Mouse (Mus musculus) midbrain, postnatal 0 days (tissue): ENCODE measurements around the gene Tpd52l2. TPM values are rescaled to one million over a fixed set of nuclear protein-coding genes. Genes with fewer than 3 reads are reported as not detected.
A peak's percentile ranks its signal among the peaks of the same experiment; 100 is the strongest.

Source experiments
- ATAC-seq: fragments of 200-750 bp; cut with Nextera tagmentation; 2 replicates; pipeline ENCODE4 v1.8.0; 2017; ENCODE audit warnings: moderate number of reproducible peaks, mild to moderate bottlenecking, moderate TSS enrichment, moderate library complexity; ENCODE audit not compliant: low FRiP score
- DNase-seq: peaks from one replicate; pipeline ENCODE4 v3.0.0-alpha.2; 2015; ENCODE audit warnings: low spot score
- H3K27ac ChIP-seq: fragments of 300-500 bp; sonication (generic); 2 replicates; pipeline ENCODE4 v1.5.1; 2014; ENCODE audit warnings: low read depth, mild to moderate bottlenecking, low read length, mixed read lengths
- H3K27me3 ChIP-seq: fragments of 300-500 bp; sonication (generic); 2 replicates; pipeline ENCODE4 v1.6.1; 2014; ENCODE audit warnings: low read length, control low read depth, mixed read lengths; ENCODE audit not compliant: insufficient read depth
- H3K36me3 ChIP-seq: fragments of 300-500 bp; sonication (generic); 2 replicates; pipeline ENCODE4 v1.6.1; 2014; ENCODE audit warnings: low read length, control low read depth, mixed read lengths; ENCODE audit not compliant: insufficient read depth
- H3K4me1 ChIP-seq: fragments of 300-500 bp; sonication (generic); 2 replicates; pipeline ENCODE4 v1.6.1; 2014; ENCODE audit warnings: mild to moderate bottlenecking, control low read depth, antibody characterized with exemption, low read length, mixed read lengths; ENCODE audit not compliant: insufficient read depth
- H3K4me2 ChIP-seq: fragments of 300-500 bp; sonication (generic); 2 replicates; pipeline ENCODE4 v1.6.1; 2014; ENCODE audit warnings: low read depth, mild to moderate bottlenecking, low read length, mixed read lengths; ENCODE audit not compliant: poor library complexity, severe bottlenecking
- H3K4me3 ChIP-seq: fragments of 300-500 bp; sonication (generic); 2 replicates; pipeline ENCODE4 v1.5.1; 2014; ENCODE audit warnings: low read depth, mild to moderate bottlenecking, low read length, moderate library complexity
- H3K9ac ChIP-seq: fragments of 300-500 bp; sonication (generic); replicated peaks from 2 replicates; pipeline ENCODE4 v1.6.1; 2014; ENCODE audit warnings: mild to moderate bottlenecking, low read length, moderate library complexity, mixed read lengths; ENCODE audit not compliant: poor library complexity, severe bottlenecking
- H3K9me3 ChIP-seq: fragments of 300-500 bp; sonication (generic); 2 replicates; pipeline ENCODE4 v1.6.1; 2016; ENCODE audit warnings: low read length, control low read depth
- CTCF ChIP-seq: IDR thresholded peaks from 2 replicates; pipeline ENCODE4 v1.5.1; 2016; ENCODE audit warnings: antibody characterized with exemption, mild to moderate bottlenecking
- WGBS: fragments of 180-500 bp; shearing (Covaris S2); extraction: QIAGEN DNeasy Blood & Tissue Kit; methylation state at CpG from one replicate; pipeline ENCODE4 v1.1.7; 2014; 5-methylcytosine and 5-hydroxymethylcytosine counted together
- polyA plus RNA-seq: library from polyadenylated mRNA; unstranded; fragments of >200 nt; fragmentation: Nextera tagmentation; extraction: Ambion mirVana; gene quantifications from 2 replicates; pipeline ENCODE4 v1.2.1, GENCODE M21; 2015
- total RNA-seq: library from RNA; depleted of rRNA; stranded (reverse); fragments of >200 nt; gene quantifications from 2 replicates; pipeline ENCODE4 v1.2.3, GENCODE M21; 2014

Tpd52l2 gene
- total and polyA plus RNA-seq, 2 experiments from 2014 or later, result 69.5 to 112 TPM

GRCm38 (mm10) chr2:181463008-181463738 is 33.8 kb upstream of the Tpd52l2 start:
- H3K27me3 ChIP-seq, result no peaks in the 10 kb centered on the region; the same call in 1 of the 2 replicates
- H3K27ac ChIP-seq, result no peak overlapping the region
- 0 out of 2 replicates have a peak overlapping the region, but pooled peaks have one; percentile 0 for H3K4me2 ChIP-seq

GRCm38 (mm10) chr2:181465423-181465822 is 31.5 kb upstream of the Tpd52l2 start:
- Histone ChIP-seq H3K4me2 (no peak overlapping the region), H3K36me3 (no peaks in the 10 kb centered on the region), H3K4me1 (no peaks in the 10 kb centered on the region), H3K9me3 (no peaks in the 10 kb centered on the region), H3K9ac (no peak overlapping the region), H3K27me3 (no peaks in the 10 kb centered on the region), H3K4me3 (no peak overlapping the region), H3K27ac (no peak overlapping the region)
- no peak for DNase-seq
- no peak for ATAC-seq
- no peak for TF ChIP-seq CTCF
- 60% methylated on average over 3 of the region's 3 CpGs for WGBS

More at GRCm38 (mm10) chr2:181463008-181463738, 33.8 kb upstream of the Tpd52l2 start:
- peak; percentile 81 for DNase-seq
- no peak for TF ChIP-seq CTCF
- Histone ChIP-seq H3K9ac (no peak overlapping the region), H3K4me3 (no peak overlapping the region), H3K4me1 (no peaks in the 10 kb centered on the region), H3K36me3 (no peaks in the 10 kb centered on the region), H3K9me3 (no peaks in the 10 kb centered on the region)
- 37% methylated on average over 7 of the region's 7 CpGs for WGBS
- ATAC-seq, result peak; percentile 51

GRCm38 (mm10) chr2:181470285-181470684 is 26.7 kb upstream of the Tpd52l2 start:
- ATAC-seq (no peak), DNase-seq (no peak)
- H3K4me2 ChIP-seq, result no peak overlapping the region
- H3K4me1 ChIP-seq, result no peaks in the 10 kb centered on the region
- no peak overlapping the region for H3K4me3 ChIP-seq
- WGBS, result 71% methylated on average over 2 of the region's 2 CpGs
- no peak overlapping the region for H3K9ac ChIP-seq
- H3K27me3 ChIP-seq, result no peaks in the 10 kb centered on the region
- no peak for TF ChIP-seq CTCF
- H3K36me3 ChIP-seq, result no peaks in the 10 kb centered on the region
- no peak overlapping the region for H3K27ac ChIP-seq
- no peaks in the 10 kb centered on the region for H3K9me3 ChIP-seq

- ATAC-seq (no peak), DNase-seq (no peak)
- no peaks in the 10 kb centered on the region for H3K9me3 ChIP-seq
- no peak overlapping the region for H3K9ac ChIP-seq
- H3K4me1 ChIP-seq, result no peaks in the 10 kb centered on the region
- no peak overlapping the region for H3K4me2 ChIP-seq
- WGBS, result 55% methylated on average over 5 of the region's 5 CpGs
- TF ChIP-seq CTCF, result no peak
- no peak overlapping the region for H3K27ac ChIP-seq
- no peaks in the 10 kb centered on the region for H3K27me3 ChIP-seq
- no peaks in the 10 kb centered on the region for H3K36me3 ChIP-seq
- H3K4me3 ChIP-seq, result no peak overlapping the region
These were observed 25.7 kb upstream of the Tpd52l2 start for GRCm38 (mm10) chr2:181471246-181471645.

GRCm38 (mm10) chr2:181472256-181472827 is 24.6 kb upstream of the Tpd52l2 start:
- 84% methylated on average over 1 of the region's 1 CpGs for WGBS
- Histone ChIP-seq H3K4me3 (no peak overlapping the region), H3K9me3 (no peaks in the 10 kb centered on the region), H3K4me2 (no peak overlapping the region), H3K27ac (no peak overlapping the region), H3K9ac (no peak overlapping the region), H3K36me3 (no peaks in the 10 kb centered on the region), H3K27me3 (no peaks in the 10 kb centered on the region), H3K4me1 (no peaks in the 10 kb centered on the region)
- DNase-seq (no peak), ATAC-seq (no peak)
- no peak for TF ChIP-seq CTCF

GRCm38 (mm10) chr2:181483120-181483519 is 13.8 kb upstream of the Tpd52l2 start:
- no peak for TF ChIP-seq CTCF
- Histone ChIP-seq H3K36me3 (no peaks in the 10 kb centered on the region), H3K9me3 (no peaks in the 10 kb centered on the region), H3K27me3 (no peaks in the 10 kb centered on the region), H3K4me1 (no peaks in the 10 kb centered on the region), H3K4me2 (0 out of 2 replicates have a peak overlapping the region, but pooled peaks have one; percentile 4), H3K27ac (no peak overlapping the region), H3K9ac (no peak overlapping the region), H3K4me3 (no peak overlapping the region)
- 44% methylated on average over 2 of the region's 2 CpGs for WGBS
- no peak for DNase-seq
- ATAC-seq, result no peak
